Mouse (Mus musculus): Measurements from ENCODE around the gene Skp2. TPM values are rescaled to one million over a fixed set of nuclear protein-coding genes. Genes with fewer than 3 reads are reported as not detected.

The Skp2 gene
- polyA plus RNA-seq, 1 experiment from 2014 or later = 73.8 TPM

DNA sequence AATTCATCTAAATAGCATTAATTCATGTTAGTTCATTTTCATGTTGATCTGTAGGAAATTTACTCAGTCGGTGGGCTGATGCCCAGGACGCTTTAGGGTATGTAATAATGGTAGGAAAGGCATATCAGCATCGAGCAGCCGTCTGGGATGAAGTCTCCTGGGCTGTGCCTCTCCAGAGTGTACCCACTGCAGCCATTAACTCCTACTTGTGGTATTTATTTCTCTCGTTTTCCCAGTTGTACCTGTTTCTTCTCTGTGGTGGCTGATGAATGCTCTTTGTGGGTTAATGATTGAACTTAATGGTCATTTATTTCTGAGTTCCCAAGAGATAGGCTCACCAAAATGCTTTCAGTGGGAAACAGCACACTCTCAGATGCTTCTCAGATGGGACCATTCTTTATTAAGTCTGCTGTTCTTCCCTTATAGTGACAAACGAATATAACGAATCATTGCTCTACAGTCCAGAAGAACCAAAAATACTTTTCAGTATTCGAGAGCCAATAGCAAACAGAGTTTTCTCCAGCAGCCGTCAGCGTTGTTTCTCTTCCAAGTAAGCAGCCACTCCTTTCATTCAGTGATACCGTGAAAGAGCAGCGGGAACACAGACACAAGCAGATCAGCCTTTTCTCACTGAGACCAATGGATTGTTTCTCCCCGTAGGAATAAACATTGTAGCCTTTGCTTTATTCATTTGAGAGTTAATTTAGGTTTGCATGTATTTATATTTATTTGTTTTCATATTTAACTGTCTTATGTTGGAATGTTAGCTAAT lies 48.7 kb downstream of the Skp2 start:
- Histone ChIP-seq H3K36me3 (ENCODE audit: control insufficient read depth, insufficient read depth, low read length) (peaks cover 44% of the 10 kb centered on the region), H3K4me2 (no peak overlapping the region), H3K27me3 (replicated peaks; ENCODE audit: control insufficient read depth, insufficient read depth, low read length) (no peaks in the 10 kb centered on the region), H3K27ac (ENCODE audit: low read depth, low read length) (no peak overlapping the region), H3K4me3 (ENCODE audit: low read depth, low read length) (no peak overlapping the region), H3K9ac (ENCODE audit: low read depth, low read length) (no peak overlapping the region), H3K4me1 (replicated peaks; ENCODE audit: control insufficient read depth, insufficient read depth, low read length) (no peaks in the 10 kb centered on the region), H3K9me3 (ENCODE audit: control insufficient read depth, low read length) (no peaks in the 10 kb centered on the region)
- 86% methylated on average over 13 of the region's 13 CpGs for WGBS
- ATAC-seq (replicated peaks; ENCODE audit: low FRiP score) = no peak
- DNase-seq (ENCODE audit: low spot score) = no peak

DNA sequence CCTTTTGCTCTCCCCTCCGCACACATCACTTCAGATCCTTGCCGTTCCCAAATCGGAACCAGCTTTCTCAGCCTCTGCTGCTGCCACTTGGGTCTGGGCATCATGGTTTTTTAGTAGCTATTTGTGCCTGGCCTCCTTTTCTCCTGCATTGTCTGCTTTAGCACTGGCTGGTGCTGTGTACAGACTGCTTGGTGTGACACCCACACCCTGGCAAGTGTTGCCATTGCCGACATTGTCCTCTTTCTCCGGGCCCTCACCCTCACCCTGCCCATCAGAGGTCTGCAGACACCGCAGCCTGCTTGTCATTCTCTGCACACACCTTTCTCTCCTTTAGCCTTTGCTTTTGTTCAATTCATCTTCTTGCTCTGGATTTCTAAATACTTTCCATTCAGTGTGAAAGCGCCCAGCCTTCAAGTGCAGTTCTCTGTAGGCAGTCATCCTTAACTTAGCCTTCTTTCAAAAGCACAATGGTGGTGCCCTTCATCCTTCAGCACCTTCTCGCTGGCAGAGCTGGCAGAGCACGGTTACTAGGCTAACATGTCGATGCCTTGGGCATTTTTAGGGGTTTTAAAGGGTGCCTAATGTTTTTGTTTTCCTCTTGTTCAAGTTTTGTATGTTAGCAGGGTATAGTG lies 54.7 kb downstream of the Skp2 start:
- H3K27me3 ChIP-seq (replicated peaks; ENCODE audit: control insufficient read depth, insufficient read depth, low read length) = no peaks in the 10 kb centered on the region
- H3K9ac ChIP-seq (ENCODE audit: low read depth, low read length) = no peak overlapping the region
- DNase-seq (ENCODE audit: low spot score) = no peak
- H3K36me3 ChIP-seq (ENCODE audit: control insufficient read depth, insufficient read depth, low read length) = peaks cover 59% of the 10 kb centered on the region
- no peak overlapping the region for H3K4me2 ChIP-seq
- H3K4me1 ChIP-seq (replicated peaks; ENCODE audit: control insufficient read depth, insufficient read depth, low read length) = no peaks in the 10 kb centered on the region; the same call in 1 of the 2 replicates
- WGBS = 93% methylated on average over 10 of the region's 10 CpGs
- no peak overlapping the region for H3K27ac ChIP-seq (ENCODE audit: low read depth, low read length)
- ATAC-seq (replicated peaks; ENCODE audit: low FRiP score) = no peak
- no peaks in the 10 kb centered on the region for H3K9me3 ChIP-seq (ENCODE audit: control insufficient read depth, low read length)
- H3K4me3 ChIP-seq (ENCODE audit: low read depth, low read length) = no peak overlapping the region

GRCm38 (mm10) chr15:9096865-9097264 lies 58.4 kb downstream of the Skp2 start:
- no peak overlapping the region for H3K4me2 ChIP-seq
- DNase-seq (ENCODE audit: low spot score) (no peak), ATAC-seq (replicated peaks; ENCODE audit: low FRiP score) (no peak)
- H3K9ac ChIP-seq (ENCODE audit: low read depth, low read length) = no peak overlapping the region
- peaks cover 45% of the 10 kb centered on the region for H3K36me3 ChIP-seq (ENCODE audit: control insufficient read depth, insufficient read depth, low read length)
- H3K4me1 ChIP-seq (replicated peaks; ENCODE audit: control insufficient read depth, insufficient read depth, low read length) = peaks cover 15% of the 10 kb centered on the region
- no peaks in the 10 kb centered on the region for H3K27me3 ChIP-seq (replicated peaks; ENCODE audit: control insufficient read depth, insufficient read depth, low read length)
- no peaks in the 10 kb centered on the region for H3K9me3 ChIP-seq (ENCODE audit: control insufficient read depth, low read length)
- H3K27ac ChIP-seq (ENCODE audit: low read depth, low read length) = no peak overlapping the region
- 89% methylated on average over 4 of the region's 4 CpGs for WGBS
- H3K4me3 ChIP-seq (ENCODE audit: low read depth, low read length) = no peak overlapping the region

GRCm38 (mm10) chr15:9094366-9094750 lies 60.9 kb downstream of the Skp2 start:
- peak; percentile 91 for ATAC-seq (replicated peaks; ENCODE audit: low FRiP score)
- H3K36me3 ChIP-seq (ENCODE audit: control insufficient read depth, insufficient read depth, low read length) = peaks cover 43% of the 10 kb centered on the region

DNA sequence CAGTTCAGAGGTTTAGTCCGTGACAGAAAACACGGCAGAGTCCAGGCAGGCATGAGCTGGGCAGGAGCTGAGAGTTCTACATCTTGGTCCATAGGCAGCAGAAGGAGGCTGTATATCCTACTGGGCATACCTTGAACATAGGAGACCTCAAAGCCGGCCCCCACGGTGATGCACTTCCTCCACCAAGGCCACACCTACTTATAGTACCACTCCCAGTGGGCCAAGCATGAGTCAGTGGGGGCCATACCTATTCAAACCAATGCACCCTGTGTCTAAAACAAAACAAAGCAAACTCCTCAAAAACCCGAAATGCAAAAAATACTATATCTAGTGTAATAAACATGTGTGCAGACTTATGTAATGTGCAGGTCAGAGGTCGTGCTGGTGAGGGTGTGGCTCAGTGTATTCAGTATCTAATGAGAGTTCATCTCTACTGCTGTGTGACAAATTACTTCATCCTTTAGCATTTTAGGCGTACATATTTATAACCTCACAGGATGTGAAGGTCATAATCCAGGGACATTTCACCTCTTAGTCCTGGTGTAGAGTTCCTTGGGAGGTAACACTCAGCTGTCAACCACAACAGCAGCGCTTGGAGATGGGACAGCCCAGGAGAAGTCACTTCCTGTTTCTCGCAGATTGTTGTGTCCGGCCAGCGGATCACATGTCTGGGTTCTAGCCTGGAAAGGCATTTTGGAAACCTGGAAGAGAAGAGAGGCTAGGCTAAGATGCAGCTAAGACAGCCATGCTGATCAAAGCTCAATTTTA lies 61.4 kb downstream of the Skp2 start:
- no peak for DNase-seq (ENCODE audit: low spot score)
- Histone ChIP-seq H3K9ac (ENCODE audit: low read depth, low read length) (no peak overlapping the region), H3K27ac (ENCODE audit: low read depth, low read length) (peak overlapping the region; percentile 51), H3K4me1 (replicated peaks; ENCODE audit: control insufficient read depth, insufficient read depth, low read length) (peaks cover 22% of the 10 kb centered on the region), H3K4me2 (peak overlapping the region; percentile 51), H3K36me3 (ENCODE audit: control insufficient read depth, insufficient read depth, low read length) (peaks cover 42% of the 10 kb centered on the region), H3K4me3 (ENCODE audit: low read depth, low read length) (peak overlapping the region; percentile 18), H3K27me3 (replicated peaks; ENCODE audit: control insufficient read depth, insufficient read depth, low read length) (no peaks in the 10 kb centered on the region), H3K9me3 (ENCODE audit: control insufficient read depth, low read length) (no peaks in the 10 kb centered on the region)
- 61% methylated on average over 11 of the region's 11 CpGs for WGBS
- peak; percentile 50 for ATAC-seq (replicated peaks; ENCODE audit: low FRiP score)

More at GRCm38 (mm10) chr15:9094366-9094750, 60.9 kb downstream of the Skp2 start:
- H3K27ac ChIP-seq (ENCODE audit: low read depth, low read length) = peak overlapping the region; percentile 51
- WGBS = 21% methylated on average over 13 of the region's 13 CpGs
- peak overlapping the region; percentile 18 for H3K4me3 ChIP-seq (ENCODE audit: low read depth, low read length)
- H3K27me3 ChIP-seq (replicated peaks; ENCODE audit: control insufficient read depth, insufficient read depth, low read length) = no peaks in the 10 kb centered on the region
- DNase-seq (ENCODE audit: low spot score) = peak; percentile 76
- 0 out of 2 replicates have a peak overlapping the region, but pooled peaks have one; percentile 16 for H3K9ac ChIP-seq (ENCODE audit: low read depth, low read length)
- H3K4me1 ChIP-seq (replicated peaks; ENCODE audit: control insufficient read depth, insufficient read depth, low read length) = peaks cover 21% of the 10 kb centered on the region
- H3K9me3 ChIP-seq (ENCODE audit: control insufficient read depth, low read length) = no peaks in the 10 kb centered on the region
- peak overlapping the region; percentile 51 for H3K4me2 ChIP-seq

DNA sequence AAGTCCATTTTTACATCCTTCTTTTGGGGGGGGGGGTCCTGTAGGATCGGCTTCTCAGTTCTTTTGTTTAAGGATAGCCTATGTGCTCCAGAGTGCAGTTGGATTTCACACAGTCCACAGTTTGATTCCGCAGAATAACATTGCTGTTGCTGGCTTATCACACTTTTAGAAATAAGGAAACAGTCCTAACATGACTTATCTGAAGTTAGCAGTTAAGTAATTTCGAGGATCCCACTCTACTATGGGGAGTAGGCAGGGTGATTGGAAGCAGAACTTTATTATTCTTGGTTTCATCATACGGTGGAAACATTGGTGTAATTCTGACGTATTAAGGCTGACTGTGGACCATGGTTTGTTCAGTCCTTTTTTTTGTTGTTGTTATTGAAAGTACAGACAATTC lies 64.6 kb downstream of the Skp2 start:
- Histone ChIP-seq H3K4me3 (ENCODE audit: low read depth, low read length) (no peak overlapping the region), H3K9me3 (ENCODE audit: control insufficient read depth, low read length) (no peaks in the 10 kb centered on the region), H3K4me2 (no peak overlapping the region), H3K27ac (ENCODE audit: low read depth, low read length) (no peak overlapping the region), H3K27me3 (replicated peaks; ENCODE audit: control insufficient read depth, insufficient read depth, low read length) (no peaks in the 10 kb centered on the region), H3K4me1 (replicated peaks; ENCODE audit: control insufficient read depth, insufficient read depth, low read length) (peaks cover 34% of the 10 kb centered on the region), H3K9ac (ENCODE audit: low read depth, low read length) (no peak overlapping the region), H3K36me3 (ENCODE audit: control insufficient read depth, insufficient read depth, low read length) (peaks cover 48% of the 10 kb centered on the region)
- DNase-seq (ENCODE audit: low spot score) (no peak), ATAC-seq (replicated peaks; ENCODE audit: low FRiP score) (no peak)
- WGBS = 76% methylated on average over 5 of the region's 5 CpGs

DNA sequence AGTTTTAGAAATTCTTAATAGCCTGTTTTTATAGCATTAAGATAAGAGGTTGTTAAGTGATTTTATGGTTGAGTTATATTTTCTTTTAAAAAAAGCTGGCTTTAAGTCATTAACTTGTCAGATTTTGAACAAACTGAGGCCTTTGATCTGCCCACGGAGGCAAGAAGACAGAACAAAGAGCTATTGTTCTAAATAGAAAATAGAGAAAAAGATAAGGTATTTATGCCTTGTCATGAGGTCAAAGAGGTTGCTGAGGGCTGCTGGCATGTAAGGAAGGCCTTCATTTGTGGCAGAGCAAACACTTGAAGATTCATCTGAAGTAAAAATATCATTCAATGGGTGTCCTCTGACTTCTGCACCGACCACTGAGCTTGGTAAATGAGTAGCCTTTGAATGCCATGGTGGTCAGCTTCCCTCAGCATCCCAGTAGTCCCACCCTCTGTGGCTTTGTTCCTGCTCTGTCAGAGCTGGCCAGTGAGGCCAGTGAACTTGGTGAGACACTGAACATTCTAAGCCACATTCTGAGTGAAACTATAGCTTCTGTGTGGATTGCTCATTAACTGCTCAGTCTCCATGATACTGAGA lies 66.0 kb downstream of the Skp2 start:
- no peak overlapping the region for H3K9ac ChIP-seq (ENCODE audit: low read depth, low read length)

GRCm38 (mm10) chr15:9088683-9089072 lies 66.5 kb downstream of the Skp2 start:
- Histone ChIP-seq H3K9me3 (ENCODE audit: control insufficient read depth, low read length) (no peaks in the 10 kb centered on the region), H3K27ac (ENCODE audit: low read depth, low read length) (peak overlapping the region; percentile 13; the same call in 1 of the 2 replicates), H3K4me2 (no peak overlapping the region), H3K36me3 (ENCODE audit: control insufficient read depth, insufficient read depth, low read length) (peaks cover 51% of the 10 kb centered on the region), H3K4me1 (replicated peaks; ENCODE audit: control insufficient read depth, insufficient read depth, low read length) (peaks cover 22% of the 10 kb centered on the region), H3K9ac (ENCODE audit: low read depth, low read length) (no peak overlapping the region), H3K4me3 (ENCODE audit: low read depth, low read length) (no peak overlapping the region), H3K27me3 (replicated peaks; ENCODE audit: control insufficient read depth, insufficient read depth, low read length) (no peaks in the 10 kb centered on the region)
- ATAC-seq (replicated peaks; ENCODE audit: low FRiP score) (no peak), DNase-seq (ENCODE audit: low spot score) (no peak)
- 79% methylated on average over 8 of the region's 8 CpGs for WGBS

More for the DNA sequence above, 66.0 kb downstream of the Skp2 start:
- DNase-seq (ENCODE audit: low spot score) (no peak), ATAC-seq (replicated peaks; ENCODE audit: low FRiP score) (no peak)
- no peak overlapping the region for H3K27ac ChIP-seq (ENCODE audit: low read depth, low read length)
- H3K4me3 ChIP-seq (ENCODE audit: low read depth, low read length) = no peak overlapping the region
- H3K27me3 ChIP-seq (replicated peaks; ENCODE audit: control insufficient read depth, insufficient read depth, low read length) = no peaks in the 10 kb centered on the region
- H3K4me2 ChIP-seq = no peak overlapping the region
- H3K4me1 ChIP-seq (replicated peaks; ENCODE audit: control insufficient read depth, insufficient read depth, low read length) = peaks cover 27% of the 10 kb centered on the region
- H3K9me3 ChIP-seq (ENCODE audit: control insufficient read depth, low read length) = no peaks in the 10 kb centered on the region
- H3K36me3 ChIP-seq (ENCODE audit: control insufficient read depth, insufficient read depth, low read length) = peaks cover 52% of the 10 kb centered on the region
- 63% methylated on average over 2 of the region's 2 CpGs for WGBS
